Mouse (Mus musculus) lung, embryonic 14.5 days (tissue): Measurements from ENCODE around the gene Sema6b. TPM values are rescaled to one million over a fixed set of nuclear protein-coding genes. Genes with fewer than 3 reads are reported as not detected.
A peak's percentile ranks its signal among the peaks of the same experiment; 100 is the strongest.

ENCODE experiments used
- ATAC-seq: fragments of 200-750 bp; cut with Nextera tagmentation; 2 replicates; pipeline ENCODE4 v1.8.0; 2017; ENCODE audit warnings: mild to moderate bottlenecking, moderate TSS enrichment, moderate library complexity; ENCODE audit not compliant: insufficient read depth
- DNase-seq: peaks from one replicate; pipeline ENCODE4 v3.0.0-alpha.2; 2015
- H3K27ac ChIP-seq: fragments of 300-500 bp; sonication (generic); 2 replicates; pipeline ENCODE4 v1.5.1; 2014; ENCODE audit warnings: low read depth, mild to moderate bottlenecking, moderate library complexity
- H3K27me3 ChIP-seq: fragments of 300-500 bp; sonication (generic); 2 replicates; pipeline ENCODE4 v1.6.1; 2014; ENCODE audit warnings: low read length, control low read depth; ENCODE audit not compliant: insufficient read depth
- H3K36me3 ChIP-seq: fragments of 300-500 bp; sonication (generic); 2 replicates; pipeline ENCODE4 v1.6.1; 2014; ENCODE audit warnings: control low read depth; ENCODE audit not compliant: insufficient read depth
- H3K4me1 ChIP-seq: fragments of 300-500 bp; sonication (generic); 2 replicates; pipeline ENCODE4 v1.6.1; 2014; ENCODE audit warnings: antibody characterized with exemption, control low read depth; ENCODE audit not compliant: insufficient read depth
- H3K4me2 ChIP-seq: fragments of 300-500 bp; sonication (generic); 2 replicates; pipeline ENCODE4 v1.6.1; 2014; ENCODE audit warnings: mild to moderate bottlenecking
- H3K4me3 ChIP-seq: fragments of 300-500 bp; sonication (generic); 2 replicates; pipeline ENCODE4 v1.5.1; 2014; ENCODE audit warnings: low read depth, low read length
- H3K9ac ChIP-seq: fragments of 300-500 bp; sonication (generic); 2 replicates; pipeline ENCODE4 v1.6.1; 2014
- H3K9me3 ChIP-seq: fragments of 300-500 bp; sonication (generic); 2 replicates; pipeline ENCODE4 v1.6.1; 2016; ENCODE audit warnings: low read depth, low read length, control low read depth
- CTCF ChIP-seq: IDR thresholded peaks from 2 replicates; pipeline ENCODE4 v1.5.1; 2016; ENCODE audit warnings: antibody characterized with exemption, low read depth
- WGBS: fragments of 180-500 bp; shearing (Covaris S2); extraction: QIAGEN DNeasy Blood & Tissue Kit; methylation state at CpG from one replicate; pipeline ENCODE4 v1.1.7; 2014; 5-methylcytosine and 5-hydroxymethylcytosine counted together
- polyA plus RNA-seq: library from polyadenylated mRNA; unstranded; fragments of >200 nt; fragmentation: Nextera tagmentation; extraction: Ambion mirVana; gene quantifications from 2 replicates; pipeline ENCODE4 v1.2.1, GENCODE M21; 2014

The Sema6b gene
- polyA plus RNA-seq, 1 experiment from 2014 or later = 1.8 TPM

DNA sequence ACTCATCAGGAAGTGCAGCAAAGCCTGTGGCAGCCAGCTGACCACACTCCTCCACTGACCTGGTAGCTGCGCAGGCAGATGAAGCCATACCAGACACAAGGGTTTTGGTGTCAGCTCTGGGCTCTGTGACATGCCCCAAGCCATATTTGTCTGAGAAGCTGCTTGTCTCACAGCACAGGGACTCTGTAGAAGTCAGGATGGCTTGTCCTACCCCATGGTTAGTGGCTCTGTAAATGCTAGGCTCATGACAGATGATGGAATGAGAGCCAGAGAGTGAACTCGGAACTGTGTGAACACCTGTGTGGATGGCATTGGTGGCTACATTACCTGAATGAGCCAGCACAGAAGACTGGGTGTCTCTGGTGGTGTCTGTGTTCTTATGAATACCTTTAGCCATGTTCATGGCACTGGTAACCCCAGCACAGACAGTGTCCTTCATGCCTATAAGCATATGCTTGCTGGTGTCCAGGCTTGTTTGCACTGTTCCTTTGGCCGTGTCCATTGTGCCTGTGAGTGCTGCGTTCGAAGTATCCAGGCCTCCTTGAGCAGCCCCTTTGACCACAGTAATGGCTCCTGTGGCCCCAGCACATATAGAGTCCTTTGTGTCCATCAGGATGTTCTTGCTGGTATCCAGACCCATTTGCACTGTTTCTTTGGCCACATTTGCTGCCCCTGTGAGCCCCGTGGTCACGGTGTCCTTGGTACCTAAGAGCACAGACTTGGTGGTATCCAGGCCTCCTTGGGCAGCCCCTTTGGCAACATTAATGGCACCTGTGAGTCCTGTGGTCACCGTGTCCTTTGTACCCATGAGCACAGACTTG lies 36.5 kb downstream of the Sema6b start:
- Histone ChIP-seq H3K36me3 (peaks cover 51% of the 10 kb centered on the region), H3K27ac (no peak overlapping the region), H3K9ac (no peak overlapping the region), H3K4me1 (no peaks in the 10 kb centered on the region), H3K27me3 (no peaks in the 10 kb centered on the region), H3K4me2 (no peak overlapping the region), H3K9me3 (no peaks in the 10 kb centered on the region), H3K4me3 (no peak overlapping the region)
- DNase-seq = no peak
- no peak for ATAC-seq
- WGBS = 92% methylated on average over 8 of the region's 8 CpGs
- TF ChIP-seq CTCF = no peak

DNA sequence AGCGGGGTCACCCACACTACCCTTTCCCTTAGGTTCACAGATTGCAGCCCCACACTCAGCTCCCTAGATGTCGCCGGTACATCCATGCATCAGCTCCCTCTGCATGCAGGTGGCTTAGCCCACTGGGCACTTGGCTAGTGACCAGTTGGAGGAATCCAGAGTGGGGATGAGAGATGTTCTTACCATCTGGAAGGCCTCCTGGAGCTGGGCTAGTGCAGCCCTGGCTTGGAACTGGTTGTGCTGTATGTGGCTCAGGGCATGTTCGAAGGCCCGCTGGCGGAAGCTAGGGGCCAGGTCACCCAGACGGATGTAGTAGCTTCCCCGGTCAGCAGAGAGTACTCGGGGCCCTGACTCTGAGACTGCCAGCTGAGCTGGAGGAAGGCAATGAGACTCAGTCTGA lies 37.2 kb downstream of the Sema6b start:
- DNase-seq (no peak), ATAC-seq (no peak)
- peaks cover 58% of the 10 kb centered on the region for H3K36me3 ChIP-seq
- H3K4me3 ChIP-seq = no peak overlapping the region
- no peaks in the 10 kb centered on the region for H3K27me3 ChIP-seq
- no peaks in the 10 kb centered on the region for H3K9me3 ChIP-seq
- no peak overlapping the region for H3K9ac ChIP-seq
- H3K4me2 ChIP-seq = no peak overlapping the region
- WGBS = 93% methylated on average over 9 of the region's 9 CpGs
- H3K27ac ChIP-seq = no peak overlapping the region
- no peaks in the 10 kb centered on the region for H3K4me1 ChIP-seq
- no peak for TF ChIP-seq CTCF

DNA sequence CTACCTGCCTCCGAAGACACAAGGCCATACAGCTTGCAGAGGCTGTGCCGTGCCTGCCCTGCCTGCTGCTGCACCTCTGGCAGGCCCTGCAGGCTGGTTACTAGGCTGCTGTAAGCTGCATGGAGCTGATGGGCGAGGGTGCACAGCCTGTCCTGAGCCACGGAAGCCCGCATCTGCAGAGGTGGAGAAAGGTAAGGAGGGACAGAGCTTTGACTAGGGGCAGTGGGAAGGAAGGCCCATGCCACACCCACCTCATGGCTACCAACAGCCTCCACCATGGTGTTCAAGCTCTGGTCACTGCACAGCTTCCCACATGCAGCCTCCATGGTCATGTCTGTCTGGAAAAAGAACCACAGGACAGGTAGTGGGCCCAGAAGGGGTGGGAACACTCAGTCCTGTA lies 38.0 kb downstream of the Sema6b start:
- WGBS = 91% methylated on average over 5 of the region's 5 CpGs
- no peak for TF ChIP-seq CTCF
- no peak overlapping the region for H3K9ac ChIP-seq
- no peak overlapping the region for H3K4me2 ChIP-seq
- no peak for ATAC-seq
- no peaks in the 10 kb centered on the region for H3K27me3 ChIP-seq
- no peak overlapping the region for H3K4me3 ChIP-seq
- H3K9me3 ChIP-seq = no peaks in the 10 kb centered on the region
- peaks cover 66% of the 10 kb centered on the region for H3K36me3 ChIP-seq
- DNase-seq = no peak
- H3K27ac ChIP-seq = no peak overlapping the region
- H3K4me1 ChIP-seq = no peaks in the 10 kb centered on the region

DNA sequence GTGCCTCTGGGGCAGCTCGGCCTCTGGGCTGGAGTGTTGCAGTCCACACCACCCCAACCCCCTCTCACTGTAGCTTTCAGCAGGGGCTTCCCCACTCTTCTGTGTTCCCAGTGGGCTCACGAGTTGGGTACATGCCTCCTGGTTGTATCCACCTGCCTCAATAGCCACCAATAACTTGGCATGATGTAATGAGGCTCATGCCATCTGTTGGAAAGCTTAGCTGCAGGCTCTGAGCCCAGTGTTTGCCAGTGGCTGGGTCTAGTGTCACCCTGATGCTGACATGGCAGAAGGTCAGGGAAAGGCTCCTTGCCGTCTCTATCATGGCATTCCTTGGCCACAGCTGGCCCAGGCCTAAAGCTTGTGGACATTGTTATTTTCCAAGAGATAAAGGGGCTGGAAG lies 39.3 kb downstream of the Sema6b start:
- no peak overlapping the region for H3K4me3 ChIP-seq
- no peak overlapping the region for H3K27ac ChIP-seq
- H3K36me3 ChIP-seq = peaks cover 79% of the 10 kb centered on the region
- TF ChIP-seq CTCF = no peak
- no peak overlapping the region for H3K4me2 ChIP-seq
- H3K27me3 ChIP-seq = no peaks in the 10 kb centered on the region
- DNase-seq (no peak), ATAC-seq (no peak)
- no peaks in the 10 kb centered on the region for H3K9me3 ChIP-seq
- WGBS = 95% methylated on average over 3 of the region's 3 CpGs
- no peak overlapping the region for H3K9ac ChIP-seq
- no peaks in the 10 kb centered on the region for H3K4me1 ChIP-seq

DNA sequence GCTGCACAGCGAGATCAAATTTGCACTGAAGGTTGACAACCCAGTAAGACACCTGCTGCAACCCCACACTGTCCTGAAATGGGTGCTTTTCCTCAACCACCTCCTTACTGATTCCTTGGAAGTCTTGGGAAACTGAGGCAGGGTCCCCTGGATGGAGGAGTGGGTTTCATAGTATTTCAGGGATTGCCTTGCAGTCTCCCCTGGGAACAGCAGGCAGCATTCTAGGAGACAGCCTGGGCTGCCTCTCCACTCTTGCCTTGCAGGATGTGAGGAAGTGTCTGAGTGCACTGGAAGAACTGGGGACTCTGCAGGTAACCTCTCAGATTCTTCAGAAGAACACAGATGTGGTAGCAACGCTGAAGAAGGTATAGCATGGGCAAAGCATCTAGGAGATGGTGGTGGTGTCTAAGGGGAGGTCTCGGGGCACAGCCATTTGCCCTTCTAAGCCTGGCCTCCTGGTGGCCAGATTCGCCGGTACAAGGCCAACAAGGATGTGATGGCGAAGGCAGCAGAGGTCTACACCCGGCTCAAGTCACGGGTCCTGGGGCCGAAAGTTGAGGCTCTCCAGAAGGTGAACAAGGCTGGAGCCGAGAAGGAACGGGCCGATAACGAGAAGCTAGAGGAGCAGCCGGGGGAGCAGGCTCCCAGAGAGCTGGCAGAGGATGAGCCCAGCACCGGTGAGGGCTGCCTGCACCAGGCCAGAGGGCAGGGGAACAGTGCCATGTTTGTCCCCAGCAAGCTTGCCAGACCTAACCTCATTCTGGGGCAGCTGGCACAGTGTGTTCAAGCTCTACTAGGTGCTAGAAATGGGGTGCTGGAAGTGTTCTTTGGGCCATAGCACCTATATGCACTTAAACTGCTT lies 41.2 kb downstream of the Sema6b start:
- Histone ChIP-seq H3K27me3 (no peaks in the 10 kb centered on the region), H3K9ac (no peak overlapping the region), H3K27ac (no peak overlapping the region), H3K4me1 (no peaks in the 10 kb centered on the region), H3K36me3 (peaks cover 94% of the 10 kb centered on the region), H3K4me2 (no peak overlapping the region), H3K9me3 (no peaks in the 10 kb centered on the region), H3K4me3 (no peak overlapping the region)
- no peak for ATAC-seq
- no peak for DNase-seq
- 92% methylated on average over 15 of the region's 15 CpGs for WGBS
- peak; percentile 26 for TF ChIP-seq CTCF

DNA sequence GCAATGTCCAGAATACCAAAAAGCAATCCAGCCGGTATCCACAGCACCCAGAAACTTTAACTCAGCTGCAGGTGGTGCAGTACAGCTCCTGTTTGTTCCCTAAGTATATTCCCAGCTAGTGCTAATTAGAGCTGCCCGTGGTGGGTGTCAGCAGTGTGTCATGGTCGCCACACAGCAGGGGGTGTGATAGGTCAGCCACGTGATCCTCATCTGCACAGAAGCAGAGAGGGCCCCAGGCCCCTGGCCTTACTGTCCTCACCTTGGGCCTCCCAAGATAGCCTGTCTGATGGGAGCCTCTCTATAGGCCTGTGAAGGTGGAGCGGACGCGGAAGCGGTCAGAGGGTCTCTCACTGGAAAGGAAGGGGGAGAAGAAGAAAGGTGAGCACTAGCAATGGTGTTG lies 42.0 kb downstream of the Sema6b start:
- Histone ChIP-seq H3K27me3 (no peaks in the 10 kb centered on the region), H3K4me2 (no peak overlapping the region), H3K9ac (no peak overlapping the region), H3K9me3 (no peaks in the 10 kb centered on the region), H3K4me1 (no peaks in the 10 kb centered on the region), H3K36me3 (peaks cover 93% of the 10 kb centered on the region), H3K4me3 (no peak overlapping the region), H3K27ac (no peak overlapping the region)
- TF ChIP-seq CTCF = no peak
- 91% methylated on average over 8 of the region's 8 CpGs for WGBS
- DNase-seq (no peak), ATAC-seq (no peak)

DNA sequence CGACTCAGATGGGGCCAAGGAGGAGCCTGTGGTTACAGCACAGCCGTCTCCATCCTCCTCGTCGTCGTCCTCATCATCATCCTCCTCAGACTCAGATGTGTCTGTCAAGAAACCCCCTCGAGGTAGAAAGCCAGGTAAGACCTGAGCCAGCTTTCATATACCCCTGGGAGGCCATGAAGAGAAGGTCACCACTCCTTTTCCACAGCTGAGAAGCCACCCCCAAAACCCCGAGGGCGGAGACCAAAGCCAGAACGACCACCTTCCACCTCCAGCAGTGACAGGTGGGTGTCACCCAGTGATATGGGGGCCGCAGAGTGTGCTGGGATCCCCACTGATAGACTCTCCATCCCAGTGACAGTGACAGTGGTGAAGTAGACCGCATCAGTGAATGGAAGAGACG lies 43.3 kb downstream of the Sema6b start:
- H3K36me3 ChIP-seq = peaks cover 88% of the 10 kb centered on the region
- no peak for ATAC-seq
- H3K27ac ChIP-seq = no peak overlapping the region
- H3K27me3 ChIP-seq = no peaks in the 10 kb centered on the region
- H3K4me1 ChIP-seq = no peaks in the 10 kb centered on the region
- no peak for TF ChIP-seq CTCF
- no peak for DNase-seq
- H3K9ac ChIP-seq = no peak overlapping the region
- 87% methylated on average over 12 of the region's 12 CpGs for WGBS
- H3K9me3 ChIP-seq = no peaks in the 10 kb centered on the region
- H3K4me2 ChIP-seq = no peak overlapping the region
- no peak overlapping the region for H3K4me3 ChIP-seq
